ENCODE assay signal across 7 mouse cellular contexts in genomic region chr11:118387816-118388215, GRCm38 (mm10). TPM values are rescaled to one million over a fixed set of nuclear protein-coding genes. Genes with fewer than 3 reads are reported as not detected.
"Had no signal": no experiment of that assay in that cellular context is flagged by ENCODE, and none has a peak within 500 bp of the region (broad histone marks: within the 10 kb centered on the region; RNA-seq: fewer than 3 reads in every experiment).

No protein-coding gene starts in this region.

RNA-seq across cellular contexts. Expression of gene C1qtnf1, which starts 40.2 kb away (rescaled TPM):
- total RNA-seq: megakaryocyte progenitor cell, adult 5-6 weeks; monocyte, adult 5-6 weeks; neutrophil, adult 5-6 weeks had no signal

RNA-seq across cellular contexts. Expression of gene Cep295nl, which starts 45.5 kb away (rescaled TPM):
- total RNA-seq: megakaryocyte progenitor cell, adult 5-6 weeks had no signal
- polyA plus RNA-seq: liver, embryonic 13.5 days; liver, embryonic 15.5 days; small intestine, adult 2 months; stomach, embryonic 14.5 days had no signal
